Mouse (Mus musculus): ENCODE measurements at regions not wholly inside any gene's neighbourhood (a gene's known extent, or its start where the extent isn't known, plus 50 kb on each side); places are given as distances from the start of the nearest gene placed in this dataset.
A peak's percentile ranks its signal among the peaks of the same experiment; 100 is the strongest.

- DNase-seq, result no peak
Observed at GRCm38 (mm10) chr14:47862556-47862955, 214.3 kb downstream of the Ktn1 start.

GRCm38 (mm10) chr14:47863067-47863466 lies 214.8 kb downstream of the Ktn1 start:
- peak; percentile 36 for DNase-seq

- no peak for DNase-seq
Observed at GRCm38 (mm10) chr14:47863701-47864100, 215.5 kb downstream of the Ktn1 start.

- DNase-seq, result no peak
Observed at GRCm38 (mm10) chr14:47867017-47867416, 218.8 kb downstream of the Ktn1 start.

GRCm38 (mm10) chr14:47868258-47868780 lies 220.1 kb downstream of the Ktn1 start:
- DNase-seq, result no peak

GRCm38 (mm10) chr14:47876585-47876984 lies 228.3 kb downstream of the Ktn1 start:
- no peak for DNase-seq

GRCm38 (mm10) chr14:47877167-47877566 lies 228.9 kb downstream of the Ktn1 start:
- no peak for DNase-seq

GRCm38 (mm10) chr14:47877771-47878443 lies 229.7 kb downstream of the Ktn1 start:
- DNase-seq, result no peak

- DNase-seq, result no peak
Observed at GRCm38 (mm10) chr14:47885326-47885725, 235.3 kb upstream of the Peli2 start.

GRCm38 (mm10) chr14:47890251-47891198 lies 230.1 kb upstream of the Peli2 start:
- DNase-seq, result no peak

GRCm38 (mm10) chr14:47896581-47896980 lies 224.0 kb upstream of the Peli2 start:
- no peak for DNase-seq

GRCm38 (mm10) chr14:47897907-47898530 lies 222.6 kb upstream of the Peli2 start:
- no peak for DNase-seq

- no peak for DNase-seq
Observed at GRCm38 (mm10) chr14:47898605-47899004, 222.0 kb upstream of the Peli2 start.

- DNase-seq, result no peak
Observed at GRCm38 (mm10) chr14:47905334-47905733, 215.3 kb upstream of the Peli2 start.

- DNase-seq, result no peak
Observed at GRCm38 (mm10) chr14:47909129-47909528, 211.5 kb upstream of the Peli2 start.

GRCm38 (mm10) chr14:47910741-47911295 lies 209.8 kb upstream of the Peli2 start:
- DNase-seq, result peak; percentile 32

- no peak for DNase-seq
Observed at GRCm38 (mm10) chr14:47911546-47912545, 208.8 kb upstream of the Peli2 start.

- no peak for DNase-seq
Observed at GRCm38 (mm10) chr14:47915621-47916020, 205.0 kb upstream of the Peli2 start.

- DNase-seq, result no peak
Observed at GRCm38 (mm10) chr14:47920638-47921347, 199.8 kb upstream of the Peli2 start.

- peak; percentile 73 for DNase-seq
Observed at GRCm38 (mm10) chr14:47921811-47922277, 198.8 kb upstream of the Peli2 start.

- DNase-seq, result no peak
Observed at GRCm38 (mm10) chr14:47926416-47926815, 194.2 kb upstream of the Peli2 start.

All from retina, postnatal 1 day (tissue).